Mouse (Mus musculus) liver, adult 2 months (tissue): ENCODE results near the gene Btnl4. TPM values are rescaled to one million over a fixed set of nuclear protein-coding genes. Genes with fewer than 3 reads are reported as not detected.
"Not testable (repeated sequence)": the region's sequence is repeated elsewhere in the genome, so short reads cannot be mapped to it uniquely, and the experiment has no call there.

Experiments
- DNase-seq: peaks from one replicate; pipeline ENCODE4 v3.0.0-alpha.2; 2011; ENCODE audit warnings: low read depth, low spot score; ENCODE audit errors: extremely low read depth
- H3K27ac ChIP-seq: fragments of 200-500 bp; replicated peaks from 2 replicates; pipeline ENCODE4 v1.5.1; 2012; ENCODE audit warnings: low read depth, mild to moderate bottlenecking, control low read depth, inconsistent platforms, low read length; ENCODE audit not compliant: insufficient read depth
- H3K27me3 ChIP-seq: fragments of 200-500 bp; 2 replicates; pipeline ENCODE4 v1.6.1; 2012; ENCODE audit warnings: mild to moderate bottlenecking, moderate library complexity, low read length, inconsistent platforms; ENCODE audit not compliant: control insufficient read depth, insufficient read depth
- H3K36me3 ChIP-seq: fragments of 200-500 bp; 2 replicates; pipeline ENCODE4 v1.6.1; 2012; ENCODE audit warnings: low read length, inconsistent platforms; ENCODE audit not compliant: control insufficient read depth, insufficient read depth
- H3K4me1 ChIP-seq: fragments of 200-500 bp; 2 replicates; pipeline ENCODE4 v1.6.1; 2011; ENCODE audit warnings: low read length; ENCODE audit not compliant: control insufficient read depth, insufficient read depth
- H3K4me3 ChIP-seq: fragments of 200-500 bp; 2 replicates; pipeline ENCODE4 v1.5.1; 2011; ENCODE audit warnings: low read depth, mild to moderate bottlenecking, control low read depth, low read length, moderate library complexity; ENCODE audit not compliant: insufficient read depth
- H3K79me2 ChIP-seq: fragments of 200-500 bp; 2 replicates; pipeline ENCODE4 v1.6.1; 2012; ENCODE audit warnings: inconsistent platforms, mild to moderate bottlenecking, low read length, moderate library complexity; ENCODE audit not compliant: control insufficient read depth, insufficient read depth
- H3K9ac ChIP-seq: fragments of 200-500 bp; 2 replicates; pipeline ENCODE4 v1.6.1; 2012; ENCODE audit warnings: low read depth, mild to moderate bottlenecking, control low read depth, inconsistent platforms, low read length
- CTCF ChIP-seq: fragments of 200-500 bp; IDR thresholded peaks from 2 replicates; pipeline ENCODE4 v1.5.1; 2011; ENCODE audit warnings: low read depth, low read length, control low read depth
- POLR2A ChIP-seq: fragments of 200-500 bp; IDR thresholded peaks from 2 replicates; pipeline ENCODE4 v1.6.1; 2011; ENCODE audit warnings: low read length, control low read depth; ENCODE audit not compliant: insufficient read depth; ENCODE audit errors: extremely low read depth
- WGBS: fragments of 180-500 bp; shearing (Covaris S2); methylation state at CpG from one replicate; pipeline ENCODE4 v1.1.7; 2018; 5-methylcytosine and 5-hydroxymethylcytosine counted together
- polyA plus RNA-seq: library from polyadenylated mRNA; depleted of rRNA; stranded (reverse); fragments of >200 nt; gene quantifications from 2 replicates; pipeline ENCODE4 v1.2.3, GENCODE M21; 2012; rRNA removed
- total RNA-seq: library from RNA; depleted of rRNA; stranded (reverse); fragments of >200 nt; gene quantifications from 2 replicates; pipeline ENCODE4 v1.2.3, GENCODE M21; 2014; rRNA removed

Btnl4 gene
- total RNA-seq = 0.09 TPM in 1 of 2 replicates, not detected in the other
- polyA plus RNA-seq = not detected in 2 replicates

- DNase-seq, H3K4me1 ChIP-seq, H3K9ac ChIP-seq, H3K27ac ChIP-seq, H3K4me3 ChIP-seq, H3K27me3 ChIP-seq, H3K36me3 ChIP-seq, H3K79me2 ChIP-seq: not testable (repeated sequence)
- 55% methylated on average over 5 of the region's 5 CpGs for WGBS
Observed at GRCm38 (mm10) chr17:34477238-34478013, at the start of gene Btnl4. Btnl4 (minus strand) TSS chr17:34477318.

- no peak overlapping the region for H3K27ac ChIP-seq
- H3K79me2 ChIP-seq = no peaks in the 10 kb centered on the region
- no peak overlapping the region for H3K4me3 ChIP-seq
- 46% methylated on average over 1 of the region's 1 CpGs for WGBS
- H3K27me3 ChIP-seq = no peaks in the 10 kb centered on the region
- DNase-seq = no peak
- TF ChIP-seq POLR2A (no peak), CTCF (no peak)
- no peak overlapping the region for H3K9ac ChIP-seq
- no peaks in the 10 kb centered on the region for H3K36me3 ChIP-seq
- no peaks in the 10 kb centered on the region for H3K4me1 ChIP-seq
Observed at GRCm38 (mm10) chr17:34519001-34519400, 41.9 kb upstream of the Btnl4 start.

- not testable (repeated sequence) for DNase-seq
Observed at GRCm38 (mm10) chr17:34518571-34518970, 41.5 kb upstream of the Btnl4 start.

GRCm38 (mm10) chr17:34517795-34518194 lies 40.7 kb upstream of the Btnl4 start:
- Histone ChIP-seq H3K27me3 (no peaks in the 10 kb centered on the region), H3K27ac (no peak overlapping the region), H3K79me2 (no peaks in the 10 kb centered on the region), H3K4me3 (no peak overlapping the region), H3K9ac (no peak overlapping the region), H3K36me3 (no peaks in the 10 kb centered on the region), H3K4me1 (no peaks in the 10 kb centered on the region)
- 93% methylated on average over 4 of the region's 4 CpGs for WGBS
- DNase-seq = no peak
- TF ChIP-seq CTCF (no peak), POLR2A (no peak)

More at GRCm38 (mm10) chr17:34518571-34518970, 41.5 kb upstream of the Btnl4 start:
- H3K4me3 ChIP-seq, H3K36me3 ChIP-seq, H3K27ac ChIP-seq, H3K79me2 ChIP-seq, H3K27me3 ChIP-seq, H3K9ac ChIP-seq, H3K4me1 ChIP-seq: not testable (repeated sequence)
- 65% methylated on average over 3 of the region's 3 CpGs for WGBS

GRCm38 (mm10) chr17:34517252-34517651 lies 40.1 kb upstream of the Btnl4 start, which contains the start of gene Btnl6:
Btnl6 (minus strand) TSS chr17:34517352.
- Histone ChIP-seq H3K27ac (no peak within 1 kb of the TSS), H3K4me1 (no peaks in the 10 kb centered on the region), H3K27me3 (no peaks in the 10 kb centered on the region), H3K9ac (no peak within 1 kb of the TSS), H3K36me3 (no peaks in the 10 kb centered on the region), H3K4me3 (no peak within 1 kb of the TSS), H3K79me2 (no peaks in the 10 kb centered on the region)
- TF ChIP-seq CTCF (no peak), POLR2A (no peak)
- no peak for DNase-seq
- 88% methylated on average over 4 of the region's 4 CpGs for WGBS

- no peak overlapping the region for H3K4me3 ChIP-seq
- H3K9ac ChIP-seq = no peak overlapping the region
- no peaks in the 10 kb centered on the region for H3K79me2 ChIP-seq
- H3K4me1 ChIP-seq = no peaks in the 10 kb centered on the region
- no peaks in the 10 kb centered on the region for H3K27me3 ChIP-seq
- 80% methylated on average over 2 of the region's 2 CpGs for WGBS
- DNase-seq = no peak
- no peaks in the 10 kb centered on the region for H3K36me3 ChIP-seq
- H3K27ac ChIP-seq = no peak overlapping the region
- TF ChIP-seq CTCF = no peak
- no peak for TF ChIP-seq POLR2A
Observed at GRCm38 (mm10) chr17:34516514-34516913, 39.4 kb upstream of the Btnl4 start.

- H3K27ac ChIP-seq, H3K36me3 ChIP-seq, H3K4me1 ChIP-seq, DNase-seq, H3K4me3 ChIP-seq, H3K27me3 ChIP-seq, H3K9ac ChIP-seq, H3K79me2 ChIP-seq: not testable (repeated sequence)
- 33% methylated on average over 1 of the region's 1 CpGs for WGBS
Observed at GRCm38 (mm10) chr17:34511723-34512122, 34.6 kb upstream of the Btnl4 start.
